Mouse (Mus musculus) forebrain, embryonic 12.5 days (tissue): ENCODE measurements around the gene Tpte. TPM values are rescaled to one million over a fixed set of nuclear protein-coding genes. Genes with fewer than 3 reads are reported as not detected.

Source experiments
- ATAC-seq: fragments of 200-750 bp; cut with Nextera tagmentation; 2 replicates; pipeline ENCODE4 v1.8.0; 2017; ENCODE audit warnings: moderate TSS enrichment; ENCODE audit not compliant: low FRiP score
- H3K27ac ChIP-seq: fragments of 300-500 bp; sonication (generic); 2 replicates; pipeline ENCODE4 v1.5.1; 2016; ENCODE audit warnings: mild to moderate bottlenecking
- H3K27me3 ChIP-seq: fragments of 300-500 bp; sonication (generic); 2 replicates; pipeline ENCODE4 v1.6.1; 2016; ENCODE audit warnings: mild to moderate bottlenecking
- H3K36me3 ChIP-seq: fragments of 300-500 bp; sonication (generic); replicated peaks from 2 replicates; pipeline ENCODE4 v1.6.1; 2016; ENCODE audit warnings: mild to moderate bottlenecking
- H3K4me1 ChIP-seq: fragments of 300-500 bp; sonication (generic); 2 replicates; pipeline ENCODE4 v1.6.1; 2016
- H3K4me2 ChIP-seq: fragments of 300-500 bp; sonication (generic); 2 replicates; pipeline ENCODE4 v1.6.1; 2016; ENCODE audit warnings: mild to moderate bottlenecking, moderate library complexity
- H3K4me3 ChIP-seq: fragments of 300-500 bp; sonication (generic); replicated peaks from 2 replicates; pipeline ENCODE4 v1.5.1; 2016; ENCODE audit warnings: mild to moderate bottlenecking
- H3K9ac ChIP-seq: fragments of 300-500 bp; sonication (generic); 2 replicates; pipeline ENCODE4 v1.6.1; 2016; ENCODE audit warnings: mild to moderate bottlenecking
- H3K9me3 ChIP-seq: fragments of 300-500 bp; sonication (generic); 2 replicates; pipeline ENCODE4 v1.6.1; 2016
- WGBS: fragments of 180-500 bp; shearing (Covaris S2); methylation state at CpG from one replicate; pipeline ENCODE4 v1.1.7; 2016; 5-methylcytosine and 5-hydroxymethylcytosine counted together
- polyA plus RNA-seq: library from polyadenylated mRNA; unstranded; fragments of >200 nt; fragmentation: Nextera tagmentation; extraction: Ambion mirVana; gene quantifications from 2 replicates; pipeline ENCODE4 v1.2.1, GENCODE M21; 2016

Tpte gene
- polyA plus RNA-seq, 1 experiment from 2014 or later: 0.08 TPM

DNA sequence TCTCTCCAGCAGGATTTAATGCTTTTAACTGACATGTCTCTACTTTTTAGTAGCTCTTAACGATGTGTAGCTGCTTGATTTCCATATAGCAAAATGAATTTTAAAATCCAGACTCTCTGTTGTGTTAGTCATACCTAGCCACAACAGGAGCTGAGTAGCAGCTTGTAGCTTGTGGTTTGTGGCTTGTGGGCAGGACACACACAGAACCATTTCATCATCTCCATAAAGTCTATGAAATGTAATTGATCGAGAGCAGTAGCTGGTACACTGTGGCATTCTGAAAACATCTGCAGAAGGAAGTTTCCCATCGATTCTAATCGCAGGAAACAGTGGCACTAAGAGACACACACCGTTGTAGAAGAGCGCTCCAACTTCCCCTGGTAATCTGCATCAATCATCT lies 122.5 kb downstream of the Tpte start:
- H3K36me3 ChIP-seq: no peaks in the 10 kb centered on the region
- no peak overlapping the region for H3K9ac ChIP-seq
- H3K9me3 ChIP-seq: no peaks in the 10 kb centered on the region
- peaks cover 2% of the 10 kb centered on the region; the same call in 1 of the 2 replicates for H3K4me1 ChIP-seq
- WGBS: 79% methylated on average over 6 of the region's 6 CpGs
- H3K27ac ChIP-seq: no peak overlapping the region
- no peak overlapping the region for H3K4me3 ChIP-seq
- no peaks in the 10 kb centered on the region; the same call in 1 of the 2 replicates for H3K27me3 ChIP-seq
- ATAC-seq: no peak
- no peak overlapping the region for H3K4me2 ChIP-seq

DNA sequence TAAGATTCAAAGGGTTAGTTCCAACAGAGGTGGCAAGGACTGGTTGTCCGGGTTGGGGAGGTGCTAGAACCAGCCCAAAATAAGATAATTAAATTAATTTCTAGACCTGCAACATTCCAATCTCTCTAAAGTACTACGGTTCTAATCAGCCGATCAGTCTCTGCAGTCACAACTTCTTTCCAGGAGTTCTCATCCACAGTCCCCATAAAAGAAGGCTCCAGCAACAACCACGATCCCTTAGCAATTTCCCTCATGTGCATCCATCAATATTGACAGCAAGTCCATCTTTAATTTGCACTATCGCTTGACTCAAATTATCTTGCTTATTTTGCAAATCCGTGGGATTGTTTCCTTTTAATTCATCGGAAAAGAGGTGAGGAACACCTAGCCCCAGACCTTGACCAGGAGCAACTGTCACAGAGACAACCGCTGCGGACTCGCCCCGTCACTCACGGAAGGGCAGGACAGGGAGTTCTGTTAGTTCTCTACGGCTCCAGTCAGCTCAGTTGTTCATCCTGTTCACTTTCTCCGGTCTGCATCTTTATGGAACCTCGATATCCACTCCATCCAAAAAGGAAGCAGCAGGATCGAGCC lies 127.5 kb downstream of the Tpte start:
- H3K27me3 ChIP-seq: no peaks in the 10 kb centered on the region
- peak overlapping the region; percentile 65 for H3K4me3 ChIP-seq
- H3K36me3 ChIP-seq: no peaks in the 10 kb centered on the region
- H3K27ac ChIP-seq: peak overlapping the region; percentile 11; the same call in 1 of the 2 replicates
- ATAC-seq: peak; percentile 59; the same call in 1 of the 2 replicates
- 19% methylated on average over 16 of the region's 16 CpGs for WGBS
- no peaks in the 10 kb centered on the region for H3K9me3 ChIP-seq
- peak overlapping the region; percentile 85 for H3K4me2 ChIP-seq
- peak overlapping the region; percentile 78 for H3K9ac ChIP-seq
- H3K4me1 ChIP-seq: peaks cover 10% of the 10 kb centered on the region

DNA sequence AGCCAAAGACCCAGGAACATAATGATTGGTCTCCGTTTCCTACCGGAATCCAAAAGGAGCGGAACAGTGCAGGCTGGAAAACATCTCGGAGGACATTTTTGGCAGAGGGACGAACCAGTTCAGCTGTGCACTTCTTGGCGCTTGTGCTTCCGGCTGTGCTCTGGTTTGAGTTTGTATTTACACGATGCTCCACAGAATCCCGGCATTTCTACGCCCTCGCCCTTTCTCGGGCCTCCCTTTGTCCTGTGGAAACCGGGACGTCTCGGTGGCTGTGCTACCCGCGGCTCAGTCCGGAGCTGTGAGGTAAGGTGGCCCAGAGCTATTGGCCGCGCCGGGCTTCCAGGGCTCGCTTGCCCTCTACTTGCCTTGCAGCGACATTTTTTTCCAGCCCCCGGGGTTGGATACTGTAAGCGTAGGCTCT lies 128.1 kb downstream of the Tpte start, which contains the start of gene Mrps31:
Gene Mrps31 (plus strand): TSS at position 80 of the 421 bp plus-strand sequence.
- Histone ChIP-seq H3K4me1 (peaks cover 10% of the 10 kb centered on the region), H3K36me3 (peaks cover 5% of the 10 kb centered on the region; the same call in 1 of the 2 replicates), H3K9ac (peak within 1 kb of the TSS; percentile 78), H3K4me3 (peak within 1 kb of the TSS; percentile 65), H3K4me2 (peak within 1 kb of the TSS; percentile 85), H3K27ac (peak within 1 kb of the TSS; percentile 72), H3K27me3 (no peaks in the 10 kb centered on the region), H3K9me3 (no peaks in the 10 kb centered on the region)
- ATAC-seq: peak; percentile 94
- under 1% methylated on average over 25 of the region's 25 CpGs for WGBS

DNA sequence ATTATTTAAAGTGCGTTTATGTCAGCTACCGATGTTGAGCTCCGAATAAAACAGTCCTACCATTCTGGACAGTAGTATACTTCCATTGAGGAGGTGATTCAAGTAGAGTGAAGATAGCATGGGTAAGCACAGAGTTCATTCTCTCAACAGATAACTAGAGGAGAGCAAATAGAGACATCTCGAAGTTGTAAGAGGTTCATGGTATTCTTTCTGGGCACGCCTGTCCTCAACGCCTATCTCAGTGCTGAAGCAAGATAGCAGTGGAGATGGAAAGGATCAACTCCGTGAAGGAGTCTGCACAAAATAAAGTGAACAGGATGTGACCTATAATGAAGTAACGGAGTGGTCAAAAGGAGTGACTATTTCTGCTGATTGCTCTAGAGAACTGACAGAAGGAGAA lies 128.7 kb downstream of the Tpte start:
- WGBS: 31% methylated on average over 8 of the region's 8 CpGs
- H3K9ac ChIP-seq: peak overlapping the region; percentile 78
- no peak overlapping the region; the same call in 1 of the 2 replicates for H3K27ac ChIP-seq

More for the DNA sequence above, 128.7 kb downstream of the Tpte start:
- peaks cover 10% of the 10 kb centered on the region for H3K4me1 ChIP-seq
- ATAC-seq: 0 out of 2 replicates have a peak, but pooled peaks have one; percentile 14
- peak overlapping the region; percentile 85 for H3K4me2 ChIP-seq
- H3K9me3 ChIP-seq: no peaks in the 10 kb centered on the region
- H3K27me3 ChIP-seq: no peaks in the 10 kb centered on the region
- H3K4me3 ChIP-seq: peak overlapping the region; percentile 65
- H3K36me3 ChIP-seq: peaks cover 6% of the 10 kb centered on the region; the same call in 1 of the 2 replicates

Other genes with a start within 250 kb of the Tpte start
- gene Atp7b, start 223.1 kb upstream of the Tpte start, polyA plus RNA-seq: 2.3 and 2.6 TPM in 2 replicates
- gene Alg11, start 222.7 kb upstream of the Tpte start, polyA plus RNA-seq: 15.4 and 25.6 TPM in 2 replicates
- 0.17 and 0.32 TPM in 2 replicates for gene Nek5, start 158.4 kb upstream of the Tpte start, polyA plus RNA-seq
- gene Nek3, start 117.0 kb upstream of the Tpte start, polyA plus RNA-seq: 6.3 and 6.9 TPM in 2 replicates
- 63.1 and 65.9 TPM in 2 replicates for gene Ckap2, start 97.6 kb upstream of the Tpte start, polyA plus RNA-seq
- gene Vps36, start 90.6 kb upstream of the Tpte start, polyA plus RNA-seq: 42.7 and 44.4 TPM in 2 replicates
- 7.3 and 8.1 TPM in 2 replicates for gene Thsd1, start 56.1 kb upstream of the Tpte start, polyA plus RNA-seq
- gene Slc25a15, start 115.2 kb downstream of the Tpte start, polyA plus RNA-seq: 14.1 and 15.4 TPM in 2 replicates
- 38.9 and 39.4 TPM in 2 replicates for gene Mrps31, start 127.9 kb downstream of the Tpte start, polyA plus RNA-seq